ENCODE assay signal across 8 mouse cellular contexts in genomic region chr2:155729158-155729645, GRCm38 (mm10). TPM values are rescaled to one million over a fixed set of nuclear protein-coding genes. Genes with fewer than 3 reads are reported as not detected.
DNase-seq lines count a peak whose midpoint lies in the region; ATAC-seq and TF ChIP-seq lines count a peak whose summit lies in the region.

Gene Edem2, minus strand, starts transcription at chr2:155729475.

- TF ChIP-seq RAD21 in CH12.LX (IDR thresholded peaks at IDR 0.05; ENCODE audit: low read depth, low read length): no peak

- no peak for TF ChIP-seq EP300 in CH12.LX (IDR thresholded peaks at IDR 0.05; ENCODE audit: low read length)

- 1% methylated on average over 33 of the region's 33 CpGs for WGBS in forebrain, embryonic 11.5 days
- WGBS in heart, embryonic 16.5 days: under 1% methylated on average over 33 of the region's 33 CpGs
- 0% methylated on average over 33 of the region's 33 CpGs for whole genome bisulfite sequencing in liver, embryonic 15.5 days (ENCODE audit: insufficient replicate concordance)
- WGBS in neural tube, embryonic 12.5 days: under 1% methylated on average over 33 of the region's 33 CpGs

- H3K9ac ChIP-seq in CH12.LX (ENCODE audit: insufficient read depth, low read depth): peak within 1 kb of the TSS; percentile 30
- peak within 1 kb of the TSS; percentile 77 for H3K9ac ChIP-seq in forebrain, embryonic 11.5 days (ENCODE audit: low read length)
- peak within 1 kb of the TSS; percentile 85 for H3K9ac ChIP-seq in heart, embryonic 16.5 days (ENCODE audit: low read length)
- peak within 1 kb of the TSS; percentile 66 for H3K9ac ChIP-seq in liver, embryonic 15.5 days
- peak within 1 kb of the TSS; percentile 79 for H3K9ac ChIP-seq in neural tube, embryonic 12.5 days

- H3K9me3 ChIP-seq in CH12.LX (replicated peaks; ENCODE audit: low read length): no peaks in the 10 kb centered on the region
- no peaks in the 10 kb centered on the region for H3K9me3 ChIP-seq in forebrain, embryonic 11.5 days (ENCODE audit: control insufficient read depth, low read length)
- H3K9me3 ChIP-seq in heart, embryonic 16.5 days (replicated peaks; ENCODE audit: control insufficient read depth, low read length): no peaks in the 10 kb centered on the region
- no peaks in the 10 kb centered on the region for H3K9me3 ChIP-seq in liver, embryonic 15.5 days (replicated peaks)
- H3K9me3 ChIP-seq in neural tube, embryonic 12.5 days: no peaks in the 10 kb centered on the region

- peaks cover 4% of the 10 kb centered on the region for H3K79me2 ChIP-seq in CH12.LX (replicated peaks; ENCODE audit: control insufficient read depth, extremely low read depth, insufficient read depth, poor library complexity, severe bottlenecking)

- no peak for TF ChIP-seq CTCF in CH12.LX (conservative IDR thresholded peaks at IDR 0.05 in 1 of 2, IDR thresholded peaks at IDR 0.05 in 1 of 2; ENCODE audit: low read depth in 2 of 2, low read length in 2 of 2)

- no peaks in the 10 kb centered on the region for H3K27me3 ChIP-seq in CH12.LX (replicated peaks)
- H3K27me3 ChIP-seq in forebrain, embryonic 11.5 days (ENCODE audit: control insufficient read depth, insufficient read depth, low read length): no peaks in the 10 kb centered on the region
- H3K27me3 ChIP-seq in heart, embryonic 16.5 days (ENCODE audit: control insufficient read depth, insufficient read depth, low read length): no peaks in the 10 kb centered on the region
- H3K27me3 ChIP-seq in liver, embryonic 15.5 days: no peaks in the 10 kb centered on the region
- H3K27me3 ChIP-seq in neural tube, embryonic 12.5 days (replicated peaks): no peaks in the 10 kb centered on the region

- dilution Hi-C loops in CH12.LX (cut with MboI; ENCODE audit: extremely low pct_ligation_motif_present, extremely low pct_unique_long_range_greater_than_20kb, low sequenced_read_pairs): no loop called here

- H3K4me2 ChIP-seq in CH12.LX (ENCODE audit: insufficient read depth, low read depth, poor library complexity, severe bottlenecking): peak within 1 kb of the TSS; percentile 91
- peak within 1 kb of the TSS; percentile 94 for H3K4me2 ChIP-seq in forebrain, embryonic 11.5 days (ENCODE audit: low read depth, low read length, severe bottlenecking)
- peak within 1 kb of the TSS; percentile 95 for H3K4me2 ChIP-seq in heart, embryonic 16.5 days (ENCODE audit: low read depth, low read length)
- H3K4me2 ChIP-seq in liver, embryonic 15.5 days: peak within 1 kb of the TSS; percentile 89
- peak within 1 kb of the TSS; percentile 96 for H3K4me2 ChIP-seq in neural tube, embryonic 12.5 days (replicated peaks)

- H3K4me1 ChIP-seq in CH12.LX (ENCODE audit: control insufficient read depth in 1 of 2, insufficient read depth in 2 of 2): peaks cover 6 to 14% of the 10 kb centered on the region in 2 experiments; a peak in 3 of 4 replicates
- peaks cover 3% of the 10 kb centered on the region; the same call in 1 of the 2 replicates for H3K4me1 ChIP-seq in forebrain, embryonic 11.5 days (replicated peaks; ENCODE audit: control insufficient read depth, insufficient read depth, low read length)
- H3K4me1 ChIP-seq in heart, embryonic 16.5 days (ENCODE audit: control insufficient read depth, insufficient read depth, low read length): peaks cover 6% of the 10 kb centered on the region
- H3K4me1 ChIP-seq in liver, embryonic 15.5 days (replicated peaks): peaks cover 27% of the 10 kb centered on the region
- H3K4me1 ChIP-seq in neural tube, embryonic 12.5 days: peaks cover 7% of the 10 kb centered on the region

- TF ChIP-seq POLR2A in CH12.LX (IDR thresholded peaks at IDR 0.05; ENCODE audit: low read depth, low read length): peak; percentile 90

- H3K4me3 ChIP-seq in CH12.LX (replicated peaks in 1 of 3; ENCODE audit: low read depth in 2 of 3, low read length in 2 of 3, poor library complexity in 1 of 3): peak within 1 kb of the TSS; percentile 75 to 97 (median 89)
- H3K4me3 ChIP-seq in forebrain, embryonic 11.5 days (ENCODE audit: low read depth, low read length): peak within 1 kb of the TSS; percentile 85
- peak within 1 kb of the TSS; percentile 94 for H3K4me3 ChIP-seq in heart, embryonic 16.5 days (ENCODE audit: low read length)
- H3K4me3 ChIP-seq in liver, embryonic 15.5 days (replicated peaks): peak within 1 kb of the TSS; percentile 81
- peak within 1 kb of the TSS; percentile 94 for H3K4me3 ChIP-seq in neural tube, embryonic 12.5 days

- peak; percentile 93 for DNase-seq in CH12.LX (ENCODE audit: extremely low read depth)
- peak; percentile 93 for DNase-seq in c-Kit-positive CD71-positive TER-119-negative erythroid progenitor cells, embryonic 14.5 days (ENCODE audit: low read depth)
- peak; percentile 94 for DNase-seq in forebrain, embryonic 11.5 days (ENCODE audit: low spot score)
- peak; percentile 95 for DNase-seq in kidney, postnatal 36 days
- peak; percentile 92 for DNase-seq in telencephalon, adult 2 months (ENCODE audit: low read depth, low spot score)

- H3K36me3 ChIP-seq in CH12.LX (replicated peaks in 1 of 2; ENCODE audit: control insufficient read depth in 1 of 2, insufficient read depth in 1 of 2, low read length in 1 of 2): peaks cover 9 to 29% of the 10 kb centered on the region in 2 experiments
- H3K36me3 ChIP-seq in forebrain, embryonic 11.5 days (ENCODE audit: control insufficient read depth, insufficient read depth, low read length): no peaks in the 10 kb centered on the region
- H3K36me3 ChIP-seq in heart, embryonic 16.5 days (ENCODE audit: control insufficient read depth, insufficient read depth): 0 out of 2 replicates have a peak, but pooled peaks cover 2% of the 10 kb centered on the region
- H3K36me3 ChIP-seq in liver, embryonic 15.5 days (replicated peaks): no peaks in the 10 kb centered on the region
- H3K36me3 ChIP-seq in neural tube, embryonic 12.5 days: peaks cover 8% of the 10 kb centered on the region

- peak within 1 kb of the TSS; percentile 2; the same call in 1 of the 2 replicates for H3K27ac ChIP-seq in CH12.LX (ENCODE audit: insufficient read depth, low read depth)
- no peak within 1 kb of the TSS for H3K27ac ChIP-seq in forebrain, embryonic 11.5 days (ENCODE audit: low read depth, low read length)
- H3K27ac ChIP-seq in heart, embryonic 16.5 days (ENCODE audit: low read length): no peak within 1 kb of the TSS
- H3K27ac ChIP-seq in liver, embryonic 15.5 days (replicated peaks): 0 out of 2 replicates have a peak within 1 kb of the TSS, but pooled peaks have one; percentile 31
- no peak within 1 kb of the TSS for H3K27ac ChIP-seq in neural tube, embryonic 12.5 days

- in situ Hi-C loops in CH12.LX (cut with MboI; ENCODE audit: low pct_ligation_motif_present, low pct_unique_long_range_greater_than_20kb, low sequenced_read_pairs): no loop called here

- peak; percentile 90 for ATAC-seq in forebrain, embryonic 11.5 days (replicated peaks; ENCODE audit: low FRiP score)
- ATAC-seq in heart, embryonic 16.5 days (replicated peaks; ENCODE audit: extremely low read depth, insufficient read depth, low FRiP score): peak; percentile 92
- peak; percentile 87 for ATAC-seq in liver, embryonic 15.5 days (ENCODE audit: insufficient read depth)
- peak; percentile 95 for ATAC-seq in neural tube, embryonic 12.5 days (ENCODE audit: low FRiP score, low read depth)

TF ChIP-seq in CH12.LX, 34 proteins besides CTCF, POLR2A, EP300 and RAD21 (continues in another document):
- TF ChIP-seq NRF1 (IDR thresholded peaks at IDR 0.05; ENCODE audit: low read depth, low read length) (peak; percentile 93), GABPA (IDR thresholded peaks at IDR 0.05; ENCODE audit: insufficient replicate concordance, low read depth, low read length) (peak; percentile 65; the same call in 1 of the 2 replicates), PAX5 (IDR thresholded peaks at IDR 0.05; ENCODE audit: low read length) (no peak), TBP (conservative IDR thresholded peaks at IDR 0.05; ENCODE audit: low read depth, low read length) (peak; percentile 92), ZMIZ1 (IDR thresholded peaks at IDR 0.05; ENCODE audit: low read depth, low read length) (no peak; the same call in 1 of the 2 replicates), USF2 (conservative IDR thresholded peaks at IDR 0.05; ENCODE audit: low read depth, low read length) (no peak), NELFE (IDR thresholded peaks at IDR 0.05; ENCODE audit: low read depth, low read length) (peak; percentile 91), E2F4 (IDR thresholded peaks at IDR 0.05; ENCODE audit: insufficient replicate concordance, low read depth, low read length) (no peak), BHLHE40 (IDR thresholded peaks at IDR 0.05; ENCODE audit: low read depth, low read length) (no peak), JUND (conservative IDR thresholded peaks at IDR 0.05; ENCODE audit: low read depth, low read length) (no peak), IRF4 (IDR thresholded peaks at IDR 0.05; ENCODE audit: low read depth, low read length) (no peak), ELF1 (IDR thresholded peaks at IDR 0.05; ENCODE audit: low read depth, low read length) (peak; percentile 100), MAFK (IDR thresholded peaks at IDR 0.05; ENCODE audit: insufficient replicate concordance, low read length) (no peak), ZNF384 (IDR thresholded peaks at IDR 0.05; ENCODE audit: low read depth, low read length) (no peak), MAZ (IDR thresholded peaks at IDR 0.05; ENCODE audit: low read depth, low read length) (no peak), JUN (IDR thresholded peaks at IDR 0.05; ENCODE audit: insufficient read depth, low read depth, low read length) (no peak), ETS1 (conservative IDR thresholded peaks at IDR 0.05; ENCODE audit: low read depth, low read length) (no peak), MEF2A (IDR thresholded peaks at IDR 0.05; ENCODE audit: borderline replicate concordance, low read depth, low read length) (peak; percentile 12; the same call in 1 of the 2 replicates), CHD1 (IDR thresholded peaks at IDR 0.05; ENCODE audit: low read depth, low read length) (no peak), HCFC1 (IDR thresholded peaks at IDR 0.05; ENCODE audit: low read depth, low read length) (peak; percentile 99), SIN3A (IDR thresholded peaks at IDR 0.05; ENCODE audit: low read length) (peak; percentile 94; the same call in 1 of the 2 replicates), ZKSCAN1 (IDR thresholded peaks at IDR 0.05; ENCODE audit: borderline replicate concordance, low read depth, low read length) (no peak), POLR2AphosphoS2 (IDR thresholded peaks at IDR 0.05; ENCODE audit: low read depth, low read length) (peak; percentile 65; the same call in 1 of the 2 replicates)

RNA-seq across cellular contexts. Expression of gene Edem2, which starts in this region (rescaled TPM):
- total RNA-seq in CH12.LX (2012; rRNA removed): 69.3 and 71.8 TPM in 2 replicates
- total RNA-seq in CH12.LX (2014; rRNA removed): 48.7 and 53.1 TPM in 2 replicates
- 38.5 and 42.5 TPM in 2 replicates for polyA plus RNA-seq in CH12.LX (2012; ENCODE audit: insufficient read length, low read depth)
- polyA plus RNA-seq in forebrain, embryonic 11.5 days (2014; fragmentation: Nextera tagmentation; extraction: Ambion mirVana): 31.8 and 33.2 TPM in 2 replicates
- polyA plus RNA-seq in heart, embryonic 16.5 days (2015; fragmentation: Nextera tagmentation; extraction: Ambion mirVana): 27.3 and 28.8 TPM in 2 replicates
- 27.6 and 31.9 TPM in 2 replicates for polyA plus RNA-seq in liver, embryonic 15.5 days (2015; fragmentation: Nextera tagmentation; extraction: Ambion mirVana)
- polyA plus RNA-seq in neural tube, embryonic 12.5 days (2016; fragmentation: Nextera tagmentation; extraction: Ambion mirVana): 37.4 and 39.6 TPM in 2 replicates

Comparison
In these comparisons a context has a peak if more than half of its experiments do, and no peak if none do; other contexts are left out.
1. H3K27ac ChIP-seq: peak in CH12.LX (single experiment) and liver, embryonic 15.5 days (single experiment); none in forebrain, embryonic 11.5 days (single experiment), heart, embryonic 16.5 days (single experiment) and neural tube, embryonic 12.5 days (single experiment).
2. H3K9ac ChIP-seq: peak in every context shown above with its lines; median percentile 85 in heart, embryonic 16.5 days; 79 in neural tube, embryonic 12.5 days; 77 in forebrain, embryonic 11.5 days; 66 in liver, embryonic 15.5 days; 30 in CH12.LX.
3. Peak in every context shown above with its lines, with median percentiles within 50 percentile points of each other: DNase-seq, H3K4me2 ChIP-seq, H3K4me3 ChIP-seq and ATAC-seq.